Mouse (Mus musculus) frontal cortex, postnatal 14 days (tissue): ENCODE results near the gene Pck1.

Experiments used
- DNase-seq, 2 experiments: peaks; one replicate each; pipeline ENCODE4 v3.0.0; 2022; ENCODE audit warnings: low spot score in 2 of 2

The Pck1 gene

DNA sequence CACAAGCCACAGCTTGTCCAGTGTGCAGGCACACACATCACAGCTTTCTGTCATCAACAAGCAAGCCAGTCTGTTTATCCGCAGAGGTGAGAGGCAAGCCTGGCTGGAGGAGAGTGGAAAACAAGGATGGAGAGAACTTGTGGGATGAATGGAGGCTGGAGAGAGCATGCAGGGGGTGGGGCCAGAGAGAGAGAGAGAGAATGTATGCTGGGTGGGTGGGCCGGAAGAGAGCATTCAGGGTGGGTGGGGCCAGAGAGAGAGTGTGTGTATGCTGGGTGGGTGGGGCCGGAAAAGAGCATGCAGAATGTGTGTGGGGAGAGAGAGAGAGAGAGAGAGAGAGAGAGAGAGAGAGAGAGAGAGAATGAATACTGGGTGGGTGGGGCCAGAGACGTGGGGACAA is 51.8 kb downstream of the Pck1 start:
- no peak for DNase-seq

GRCm38 (mm10) chr2:173205563-173206099 is 52.8 kb downstream of the Pck1 start:
- no peak for DNase-seq

DNA sequence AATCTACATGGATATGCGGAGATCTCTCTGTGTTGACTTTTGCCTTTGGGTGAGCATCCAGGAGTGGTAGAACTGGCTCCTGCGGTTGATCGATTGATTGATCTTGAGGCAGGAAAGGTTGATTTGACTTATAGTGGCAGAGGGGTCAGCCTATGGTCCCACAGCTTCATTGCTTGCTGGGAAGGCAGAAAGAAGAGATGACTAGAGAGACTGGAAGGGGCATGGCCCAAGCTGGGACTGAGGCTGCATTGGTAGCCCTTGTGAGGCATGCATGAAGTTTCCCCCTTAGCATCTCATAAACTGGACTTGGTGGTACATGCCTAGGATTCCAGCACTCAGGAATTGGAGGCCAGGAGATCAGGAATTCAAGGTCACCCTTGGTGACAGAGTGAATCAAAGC is 54.2 kb downstream of the Pck1 start:
- DNase-seq: no peak
